Mouse (Mus musculus) layer of hippocampus, adult 2 months (tissue): ENCODE data around the gene Nabp2. TPM values are rescaled to one million over a fixed set of nuclear protein-coding genes. Genes with fewer than 3 reads are reported as not detected.

ENCODE experiments used
- DNase-seq, 2 experiments: peaks; one replicate each; pipeline ENCODE4 v3.0.0; 2022; ENCODE audit warnings: low spot score in 2 of 2
- H3K27ac ChIP-seq: fragments of 200-600 bp; 2 replicates; pipeline ENCODE4 v1.8.1; 2022
- H3K4me3 ChIP-seq: fragments of 200-600 bp; 2 replicates; pipeline ENCODE4 v1.8.1; 2022; ENCODE audit warnings: mild to moderate bottlenecking
- CTCF ChIP-seq: fragments of 200-600 bp; conservative IDR thresholded peaks from 2 replicates; pipeline ENCODE4 v1.8.1; 2022; ENCODE audit warnings: antibody characterized with exemption, mild to moderate bottlenecking, moderate library complexity
- total RNA-seq, 2 experiments: library from RNA; stranded (reverse); gene quantifications; 2 replicates each; pipeline ENCODE4 v1.2.3; 2021

Nabp2 gene
- total RNA-seq, 2 experiments from 2014 or later: 88.2 to 93.0 TPM

- DNase-seq: no peak
- no peak for TF ChIP-seq CTCF
- H3K27ac ChIP-seq: no peak overlapping the region
Observed at GRCm38 (mm10) chr10:128396017-128396673, 15.1 kb downstream of the Nabp2 start.

GRCm38 (mm10) chr10:128391850-128392249, 19.4 kb downstream of the Nabp2 start:
- no peak overlapping the region for H3K4me3 ChIP-seq
- DNase-seq: no peak
- no peak overlapping the region for H3K27ac ChIP-seq
- TF ChIP-seq CTCF: no peak

More at GRCm38 (mm10) chr10:128396017-128396673, 15.1 kb downstream of the Nabp2 start:
- no peak overlapping the region for H3K4me3 ChIP-seq

- TF ChIP-seq CTCF: no peak
Observed at GRCm38 (mm10) chr10:128390366-128390765, 20.9 kb downstream of the Nabp2 start.

DNA sequence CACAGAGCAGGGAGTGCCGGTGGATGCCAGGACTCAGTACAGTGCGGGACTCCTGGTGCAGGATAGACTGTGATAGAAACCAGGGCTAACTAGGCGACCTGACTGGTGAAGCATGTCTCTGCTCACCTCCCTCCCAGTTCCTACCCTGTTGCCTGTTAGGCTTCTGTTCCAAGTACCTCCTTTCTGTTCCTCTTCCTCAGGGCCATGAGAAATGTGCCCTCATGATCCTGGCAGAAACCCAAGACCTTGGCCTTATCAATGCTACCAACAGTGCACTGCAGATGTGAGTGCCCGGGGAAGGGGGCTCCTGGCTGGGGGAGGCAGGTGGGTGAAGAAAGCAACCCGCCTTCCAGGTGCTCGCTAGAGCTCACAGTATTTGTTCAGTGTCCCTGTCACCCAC, 21.7 kb downstream of the Nabp2 start:
- TF ChIP-seq CTCF: no peak
- Histone ChIP-seq H3K4me3 (no peak overlapping the region), H3K27ac (no peak overlapping the region; the same call in 1 of the 2 replicates)
- DNase-seq: no peak

More at GRCm38 (mm10) chr10:128390366-128390765, 20.9 kb downstream of the Nabp2 start:
- no peak for DNase-seq
- H3K4me3 ChIP-seq: no peak overlapping the region
- H3K27ac ChIP-seq: no peak overlapping the region

- DNase-seq: no peak
- no peak for TF ChIP-seq CTCF
Observed at GRCm38 (mm10) chr10:128388941-128389340, 22.4 kb downstream of the Nabp2 start.

DNA sequence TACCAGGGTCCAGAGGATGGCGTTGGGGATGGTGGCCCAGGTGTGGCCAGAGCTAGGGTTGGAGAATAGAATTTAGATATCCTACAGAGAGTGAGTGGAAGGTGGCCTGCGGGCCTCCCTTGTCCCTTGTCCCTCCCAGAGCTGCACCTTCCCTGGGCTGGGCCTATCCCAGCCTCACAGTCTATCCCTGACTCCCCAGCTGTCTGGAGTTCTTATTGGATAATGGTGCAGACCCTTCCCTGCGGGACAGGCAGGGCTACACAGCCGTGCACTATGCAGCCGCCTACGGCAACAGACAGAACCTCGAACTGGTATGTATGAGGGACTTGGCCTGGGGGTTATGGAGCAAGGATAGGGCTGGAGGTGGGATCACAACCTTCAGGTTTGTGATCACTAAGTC, 25.4 kb downstream of the Nabp2 start:
- DNase-seq: no peak
- Histone ChIP-seq H3K4me3 (no peak overlapping the region), H3K27ac (no peak overlapping the region)
- TF ChIP-seq CTCF: no peak

More at GRCm38 (mm10) chr10:128388941-128389340, 22.4 kb downstream of the Nabp2 start:
- no peak overlapping the region for H3K4me3 ChIP-seq
- H3K27ac ChIP-seq: peak overlapping the region; percentile 32; the same call in 1 of the 2 replicates

- Histone ChIP-seq H3K4me3 (no peak overlapping the region), H3K27ac (no peak overlapping the region)
- no peak for DNase-seq
- no peak for TF ChIP-seq CTCF
Observed at GRCm38 (mm10) chr10:128382482-128382881, 28.8 kb downstream of the Nabp2 start.

DNA sequence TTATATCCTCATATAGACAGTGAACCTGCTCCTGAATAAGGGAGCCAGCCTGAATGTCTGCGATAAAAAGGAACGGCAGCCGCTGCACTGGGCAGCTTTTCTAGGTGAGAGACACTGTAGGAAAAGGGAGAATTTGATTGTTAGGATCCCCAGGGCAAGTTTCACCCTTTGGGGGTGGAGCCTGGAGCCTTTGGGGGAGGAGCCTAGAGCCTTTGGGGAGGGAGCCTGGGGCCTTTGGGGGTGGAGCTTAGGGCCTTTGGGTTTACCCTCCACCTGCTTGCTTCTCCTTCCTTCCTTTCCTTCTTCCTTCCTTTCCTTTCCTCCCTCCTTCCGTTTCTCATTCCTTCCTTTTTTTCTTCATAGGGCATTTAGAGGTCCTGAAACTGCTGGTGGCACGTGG, 30.7 kb downstream of the Nabp2 start:
- DNase-seq: no peak
- H3K4me3 ChIP-seq: no peak overlapping the region
- H3K27ac ChIP-seq: no peak overlapping the region
- no peak for TF ChIP-seq CTCF

DNA sequence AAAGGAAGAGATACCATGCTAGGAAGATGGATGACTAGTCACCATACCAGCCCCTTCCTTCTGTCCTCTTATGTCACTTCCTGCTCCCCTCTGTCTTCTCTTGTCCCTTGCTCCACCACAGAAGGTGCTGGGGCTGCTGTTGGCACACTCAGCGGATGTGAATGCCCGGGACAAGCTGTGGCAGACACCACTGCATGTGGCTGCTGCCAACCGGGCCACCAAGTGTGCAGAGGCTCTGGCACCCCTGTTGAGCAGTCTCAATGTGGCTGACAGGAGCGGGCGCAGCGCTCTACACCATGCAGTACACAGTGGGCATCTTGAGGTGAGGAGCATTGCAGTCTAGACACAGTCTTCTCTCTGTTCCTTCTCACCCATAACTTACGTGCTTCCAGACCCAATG, 32.0 kb downstream of the Nabp2 start:
- no peak for DNase-seq
- no peak for TF ChIP-seq CTCF
- Histone ChIP-seq H3K4me3 (peak overlapping the region; percentile 4; the same call in 1 of the 2 replicates), H3K27ac (peak overlapping the region; percentile 5; the same call in 1 of the 2 replicates)

DNA sequence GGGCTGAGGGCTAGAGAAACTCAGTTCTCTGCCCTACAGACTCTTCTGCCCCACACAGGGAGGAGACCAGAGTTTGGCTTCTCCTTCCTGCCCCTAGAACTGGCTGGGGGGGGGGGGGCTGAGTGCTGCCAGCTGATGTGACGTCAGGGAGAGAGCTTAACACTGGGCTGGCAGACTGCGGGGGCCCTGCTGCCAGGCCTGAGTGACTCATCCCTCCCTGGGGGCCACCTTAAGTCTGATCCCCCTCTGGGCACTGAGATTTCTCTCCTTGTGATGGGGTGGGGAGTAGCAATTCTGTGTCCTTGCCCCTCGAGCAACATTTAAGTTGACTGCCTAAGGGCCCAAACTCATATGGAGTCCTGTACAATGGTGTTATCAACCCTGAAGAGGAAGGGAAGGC, 32.8 kb downstream of the Nabp2 start:
- peak overlapping the region; percentile 99 for H3K27ac ChIP-seq
- no peak for DNase-seq
- H3K4me3 ChIP-seq: peak overlapping the region; percentile 83
- no peak for TF ChIP-seq CTCF

DNA sequence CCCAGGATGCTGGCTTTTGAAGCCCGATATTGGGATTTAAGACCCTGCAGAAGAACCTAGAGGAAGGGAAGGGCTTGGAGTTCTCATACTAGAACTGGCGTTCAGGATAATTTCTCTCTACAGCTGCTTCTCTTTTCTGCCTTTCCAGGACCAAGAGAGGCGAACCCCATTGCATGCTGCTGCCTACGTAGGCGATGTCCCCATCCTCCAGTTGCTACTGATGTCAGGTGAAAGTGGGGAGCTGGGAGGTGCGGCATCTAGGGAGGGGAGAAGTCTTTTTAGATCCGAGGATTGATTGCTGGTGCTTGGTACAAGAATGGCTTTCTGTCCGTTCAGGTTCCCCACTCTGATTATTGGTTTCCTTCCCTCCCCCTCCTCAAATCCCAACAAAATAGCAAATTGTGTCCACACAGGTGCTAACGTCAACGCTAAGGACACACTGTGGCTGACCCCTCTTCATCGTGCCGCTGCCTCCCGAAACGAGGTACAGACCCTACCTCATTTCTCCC, 33.3 kb downstream of the Nabp2 start:
- no peak for DNase-seq
- peak overlapping the region; percentile 99 for H3K27ac ChIP-seq
- TF ChIP-seq CTCF: no peak
- peak overlapping the region; percentile 83 for H3K4me3 ChIP-seq

GRCm38 (mm10) chr10:128377222-128377939, 33.9 kb downstream of the Nabp2 start:
- 0 out of 2 replicates have a peak, but pooled peaks have one; percentile 5 for TF ChIP-seq CTCF
- peak in 1 of 2 experiments; percentile 44 for DNase-seq
- H3K27ac ChIP-seq: peak overlapping the region; percentile 99
- peak overlapping the region; percentile 83 for H3K4me3 ChIP-seq
